Mouse (Mus musculus) thymus, adult 2 months (tissue): ENCODE measurements at regions not wholly inside any gene's neighbourhood (a gene's known extent, or its start where the extent isn't known, plus 50 kb on each side); places are given as distances from the start of the nearest gene placed in this dataset.

Experiments used
- DNase-seq: peaks from one replicate; pipeline ENCODE4 v3.0.0; 2021
- H3K27ac ChIP-seq: fragments of 200-500 bp; 2 replicates; pipeline ENCODE4 v1.5.1; 2012; ENCODE audit warnings: low read length, control low read depth; ENCODE audit not compliant: control insufficient read depth, insufficient read depth
- H3K27me3 ChIP-seq: fragments of 200-500 bp; 2 replicates; pipeline ENCODE4 v1.6.1; 2012; ENCODE audit warnings: mild to moderate bottlenecking, low read length, moderate library complexity, mixed read lengths; ENCODE audit not compliant: control insufficient read depth, insufficient read depth
- H3K36me3 ChIP-seq: fragments of 200-500 bp; 2 replicates; pipeline ENCODE4 v1.6.1; 2012; ENCODE audit warnings: mild to moderate bottlenecking, low read length, moderate library complexity; ENCODE audit not compliant: control insufficient read depth, insufficient read depth
- H3K4me1 ChIP-seq: fragments of 200-500 bp; replicated peaks from 2 replicates; pipeline ENCODE4 v1.6.1; 2012; ENCODE audit warnings: low read length; ENCODE audit not compliant: control insufficient read depth, insufficient read depth
- H3K4me3 ChIP-seq: fragments of 200-500 bp; 2 replicates; pipeline ENCODE4 v1.5.1; 2012; ENCODE audit warnings: mild to moderate bottlenecking, low read length, control low read depth, moderate library complexity; ENCODE audit not compliant: control insufficient read depth, insufficient read depth
- CTCF ChIP-seq: fragments of 200-500 bp; IDR thresholded peaks from 2 replicates; pipeline ENCODE4 v1.5.1; 2012; ENCODE audit warnings: mild to moderate bottlenecking, control low read depth, low read length, moderate library complexity, borderline replicate concordance; ENCODE audit not compliant: control insufficient read depth, poor library complexity, insufficient read depth; ENCODE audit errors: extremely low read depth
- POLR2A ChIP-seq: fragments of 200-500 bp; IDR thresholded peaks from 2 replicates; pipeline ENCODE4 v1.6.1; 2012; ENCODE audit warnings: mild to moderate bottlenecking, low read length, control low read depth, moderate library complexity; ENCODE audit not compliant: control insufficient read depth, poor library complexity, insufficient read depth; ENCODE audit errors: extremely low read depth
- WGBS: fragments of 180-500 bp; shearing (Covaris S2); methylation state at CpG from one replicate; pipeline ENCODE4 v1.1.7; 2018; 5-methylcytosine and 5-hydroxymethylcytosine counted together

DNA sequence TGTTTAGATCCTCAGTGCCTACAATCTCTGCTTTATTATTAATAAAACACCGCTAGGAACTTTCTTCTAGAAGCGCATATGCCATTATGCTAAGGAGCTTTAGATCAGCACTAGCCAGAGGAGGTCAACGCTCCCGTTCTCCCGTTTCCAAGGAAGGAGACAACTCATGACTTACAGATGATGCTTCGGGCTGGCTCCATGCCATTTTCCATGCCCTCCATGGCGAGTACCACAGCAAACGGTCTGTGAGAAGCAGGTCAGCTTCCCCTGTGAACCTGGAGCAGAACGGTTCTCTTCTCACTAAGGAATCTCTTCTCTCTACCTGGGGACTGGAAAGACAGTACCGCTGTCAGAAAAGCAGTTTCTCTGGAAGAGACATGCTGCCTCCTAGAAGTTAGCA, 559.8 kb downstream of the Tox3 start:
- TF ChIP-seq CTCF (no peak), POLR2A (no peak)
- H3K36me3 ChIP-seq: no peaks in the 10 kb centered on the region
- no peak overlapping the region for H3K27ac ChIP-seq
- 80% methylated on average over 10 of the region's 10 CpGs for WGBS
- no peak overlapping the region for H3K4me3 ChIP-seq
- no peaks in the 10 kb centered on the region for H3K4me1 ChIP-seq
- H3K27me3 ChIP-seq: no peaks in the 10 kb centered on the region
- DNase-seq: no peak

DNA sequence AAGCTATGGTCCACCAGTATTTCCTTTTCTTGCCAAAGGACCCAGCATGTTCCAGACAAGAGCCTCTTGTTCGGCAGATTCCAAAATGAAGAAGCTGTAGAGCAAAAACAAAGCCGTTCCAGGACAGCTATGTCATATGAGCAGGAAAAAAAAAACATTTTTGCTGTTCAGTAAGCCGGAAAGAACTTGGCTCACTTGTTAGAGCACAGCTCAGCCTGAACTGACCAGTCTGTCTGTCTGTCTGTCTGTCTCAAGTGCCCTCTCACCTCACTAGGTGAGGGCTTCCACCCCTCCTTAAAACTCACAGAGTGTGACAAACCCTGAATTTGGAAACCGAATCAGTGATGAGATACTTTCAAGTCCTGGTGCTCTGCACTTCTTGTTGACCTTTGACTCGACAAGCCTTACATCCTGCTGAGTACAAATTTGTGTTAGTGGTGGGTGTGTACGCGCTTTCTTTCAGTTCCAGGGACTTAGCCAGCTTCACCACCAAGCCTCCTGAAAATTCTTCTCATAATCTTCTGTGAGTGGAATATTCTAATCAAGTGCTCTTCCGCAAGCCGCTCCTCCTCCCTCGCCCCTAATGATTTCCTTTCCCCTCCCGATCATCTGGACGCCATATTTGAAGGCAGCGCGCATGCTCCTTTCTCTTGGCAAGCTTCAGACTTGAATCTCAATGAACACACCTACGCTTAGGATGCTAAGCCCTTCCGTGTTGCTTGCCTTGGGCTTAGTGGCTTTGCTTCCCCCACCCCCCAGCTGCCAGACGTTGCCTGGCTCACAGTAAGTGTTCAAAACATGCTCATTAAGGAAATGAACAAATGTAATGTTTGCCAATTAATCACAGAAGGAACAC, 560.9 kb downstream of the Tox3 start:
- H3K4me1 ChIP-seq: no peaks in the 10 kb centered on the region
- H3K36me3 ChIP-seq: no peaks in the 10 kb centered on the region
- H3K4me3 ChIP-seq: no peak overlapping the region
- DNase-seq: no peak
- TF ChIP-seq POLR2A (no peak), CTCF (no peak)
- 82% methylated on average over 17 of the region's 17 CpGs for WGBS
- H3K27me3 ChIP-seq: no peaks in the 10 kb centered on the region
- no peak overlapping the region for H3K27ac ChIP-seq

DNA sequence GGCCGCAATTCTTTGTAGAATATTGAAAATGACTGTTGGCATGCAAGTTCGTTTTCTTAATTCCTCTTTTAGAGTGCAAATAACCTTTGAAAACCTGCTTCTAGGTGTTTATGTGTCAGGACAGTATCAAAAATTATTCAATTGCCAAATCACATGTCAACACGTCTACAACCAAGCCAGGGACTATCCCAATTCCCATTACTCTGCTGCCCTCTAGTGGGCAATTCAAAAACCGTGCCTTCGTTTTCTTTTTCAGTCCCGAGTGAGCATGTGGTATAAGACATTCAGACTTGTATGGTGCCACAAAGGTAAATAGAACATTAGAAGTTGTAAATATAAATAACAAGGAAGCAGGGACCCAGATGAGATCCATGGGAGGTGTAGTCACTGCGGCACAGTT, 563.1 kb downstream of the Tox3 start:
- Histone ChIP-seq H3K4me1 (no peaks in the 10 kb centered on the region), H3K27ac (no peak overlapping the region), H3K27me3 (no peaks in the 10 kb centered on the region), H3K36me3 (no peaks in the 10 kb centered on the region), H3K4me3 (no peak overlapping the region)
- peak; percentile 40 for DNase-seq
- TF ChIP-seq CTCF (no peak), POLR2A (no peak)
- 20% methylated on average over 7 of the region's 7 CpGs for WGBS

DNA sequence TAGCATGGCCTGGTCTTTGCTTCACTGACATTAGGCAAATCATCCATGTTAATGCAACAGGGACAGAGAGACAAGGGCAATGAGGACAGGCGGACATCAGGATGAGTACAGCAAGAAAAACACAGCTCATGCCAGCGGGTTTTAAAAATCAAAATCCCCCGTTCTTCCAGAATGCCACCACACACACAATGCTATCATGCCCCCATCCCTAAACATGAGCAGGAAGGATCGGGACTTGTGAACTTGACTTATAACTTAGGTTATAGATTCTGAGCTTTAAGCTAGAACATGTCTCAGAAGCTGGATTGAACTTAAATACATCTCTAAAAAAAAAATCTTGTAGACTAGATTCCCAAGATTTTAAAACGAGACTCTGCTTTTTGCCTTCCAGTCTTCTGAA, 564.8 kb downstream of the Tox3 start:
- Histone ChIP-seq H3K36me3 (no peaks in the 10 kb centered on the region), H3K27ac (no peak overlapping the region), H3K27me3 (no peaks in the 10 kb centered on the region), H3K4me3 (no peak overlapping the region), H3K4me1 (no peaks in the 10 kb centered on the region)
- TF ChIP-seq POLR2A (no peak), CTCF (no peak)
- 88% methylated on average over 5 of the region's 5 CpGs for WGBS
- DNase-seq: no peak

DNA sequence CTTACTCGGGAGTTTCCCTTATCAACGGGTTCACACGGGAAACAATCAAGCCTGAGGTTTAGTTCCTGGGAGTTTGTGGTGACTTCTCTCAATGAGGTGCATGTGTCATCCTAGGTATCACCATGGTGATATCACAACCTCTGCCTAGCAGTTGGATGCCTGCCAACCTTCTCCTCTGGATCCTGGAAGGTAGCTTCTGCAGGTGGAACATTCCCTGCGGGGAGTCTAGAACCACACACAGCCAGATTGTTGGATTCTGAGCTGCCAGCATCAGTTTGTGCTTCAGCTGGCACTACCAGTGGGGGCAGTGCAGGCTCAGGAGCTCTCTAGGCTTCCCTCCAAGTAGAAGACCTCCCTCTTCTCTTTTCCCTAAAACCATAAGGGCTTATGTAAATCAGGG, 581.8 kb downstream of the Tox3 start:
- TF ChIP-seq CTCF (no peak), POLR2A (no peak)
- DNase-seq: no peak
- WGBS: 67% methylated on average over 4 of the region's 4 CpGs

DNA sequence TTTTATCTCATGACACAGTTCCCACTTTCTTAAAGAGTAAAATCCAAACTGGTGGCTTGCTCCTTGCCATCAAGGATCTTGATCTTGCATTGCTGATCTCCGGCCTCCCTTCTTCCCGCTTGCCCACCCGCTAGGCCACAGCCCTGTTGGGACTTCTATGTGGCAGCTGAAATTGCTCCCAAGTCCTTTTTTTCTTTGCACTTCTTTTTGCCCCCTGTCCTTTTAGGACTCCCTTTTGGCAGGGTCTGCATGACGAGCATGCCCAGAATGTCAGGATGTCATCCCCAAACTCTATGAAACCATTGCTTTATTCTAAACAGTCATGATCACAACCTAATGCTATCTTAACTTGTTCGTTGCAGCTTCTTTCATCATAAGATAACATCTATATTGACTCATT, 588.6 kb downstream of the Tox3 start:
- Histone ChIP-seq H3K4me3 (no peak overlapping the region), H3K27ac (no peak overlapping the region), H3K4me1 (no peaks in the 10 kb centered on the region), H3K36me3 (no peaks in the 10 kb centered on the region), H3K27me3 (no peaks in the 10 kb centered on the region)
- WGBS: 90% methylated on average over 5 of the region's 5 CpGs
- TF ChIP-seq POLR2A: no peak
- TF ChIP-seq CTCF: no peak
- DNase-seq: no peak

More for the DNA sequence above, 581.8 kb downstream of the Tox3 start:
- Histone ChIP-seq H3K27ac (no peak overlapping the region), H3K36me3 (no peaks in the 10 kb centered on the region), H3K27me3 (no peaks in the 10 kb centered on the region), H3K4me1 (no peaks in the 10 kb centered on the region), H3K4me3 (no peak overlapping the region)

DNA sequence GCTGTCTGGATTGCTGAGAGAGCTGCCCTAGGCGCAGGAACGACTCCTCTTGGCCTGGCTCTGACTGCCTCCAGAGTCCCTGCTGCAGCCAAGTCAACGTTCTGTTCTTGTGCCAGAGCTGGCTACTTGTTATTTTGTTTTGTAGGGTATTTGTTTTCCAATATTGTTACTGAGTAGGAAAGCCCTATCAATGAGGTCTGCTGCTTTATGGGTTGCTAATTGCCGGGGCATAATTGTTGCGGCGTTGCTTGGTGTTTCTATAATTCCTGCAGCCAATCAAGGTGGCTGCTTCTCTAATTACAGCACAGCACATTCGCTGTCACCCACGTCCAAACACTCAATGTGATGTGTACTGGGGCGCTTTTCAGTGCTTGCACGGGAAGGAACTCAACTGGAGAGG, 589.4 kb downstream of the Tox3 start:
- 83% methylated on average over 10 of the region's 10 CpGs for WGBS
- Histone ChIP-seq H3K4me3 (no peak overlapping the region), H3K27ac (no peak overlapping the region), H3K4me1 (no peaks in the 10 kb centered on the region), H3K27me3 (no peaks in the 10 kb centered on the region), H3K36me3 (no peaks in the 10 kb centered on the region)
- no peak for DNase-seq
- TF ChIP-seq CTCF (no peak), POLR2A (no peak)
